Mouse (Mus musculus) midbrain, embryonic 13.5 days (tissue): ENCODE data around the gene Rbp7. TPM values are rescaled to one million over a fixed set of nuclear protein-coding genes. Genes with fewer than 3 reads are reported as not detected.
"Not testable (repeated sequence)": the region's sequence is repeated elsewhere in the genome, so short reads cannot be mapped to it uniquely, and the experiment has no call there.

Source experiments
- ATAC-seq: fragments of 200-750 bp; cut with Nextera tagmentation; 2 replicates; pipeline ENCODE4 v1.8.0; 2017; ENCODE audit warnings: mild to moderate bottlenecking, moderate TSS enrichment, moderate library complexity
- H3K27ac ChIP-seq: fragments of 300-500 bp; sonication (generic); 2 replicates; pipeline ENCODE4 v1.5.1; 2015; ENCODE audit warnings: inconsistent platforms, mild to moderate bottlenecking, moderate library complexity
- H3K27me3 ChIP-seq: fragments of 300-500 bp; sonication (generic); 2 replicates; pipeline ENCODE4 v1.6.1; 2015; ENCODE audit warnings: mild to moderate bottlenecking, inconsistent platforms
- H3K36me3 ChIP-seq: fragments of 300-500 bp; sonication (generic); 2 replicates; pipeline ENCODE4 v1.6.1; 2015; ENCODE audit warnings: mild to moderate bottlenecking, inconsistent platforms
- H3K4me1 ChIP-seq: fragments of 300-500 bp; sonication (generic); replicated peaks from 2 replicates; pipeline ENCODE4 v1.6.1; 2015; ENCODE audit warnings: inconsistent platforms
- H3K4me2 ChIP-seq: fragments of 300-500 bp; sonication (generic); replicated peaks from 2 replicates; pipeline ENCODE4 v1.6.1; 2015; ENCODE audit warnings: moderate library complexity, mild to moderate bottlenecking, inconsistent platforms
- H3K4me3 ChIP-seq: fragments of 300-500 bp; sonication (generic); replicated peaks from 2 replicates; pipeline ENCODE4 v1.5.1; 2015; ENCODE audit warnings: mild to moderate bottlenecking, inconsistent platforms
- H3K9ac ChIP-seq: fragments of 300-500 bp; sonication (generic); replicated peaks from 2 replicates; pipeline ENCODE4 v1.6.1; 2015; ENCODE audit warnings: mild to moderate bottlenecking, inconsistent platforms
- H3K9me3 ChIP-seq: fragments of 300-500 bp; sonication (generic); 2 replicates; pipeline ENCODE4 v1.6.1; 2016; ENCODE audit warnings: mild to moderate bottlenecking, inconsistent platforms
- WGBS: fragments of 180-500 bp; shearing (Covaris S2); methylation state at CpG from one replicate; pipeline ENCODE4 v1.1.7; 2015; 5-methylcytosine and 5-hydroxymethylcytosine counted together
- polyA plus RNA-seq: library from polyadenylated mRNA; unstranded; fragments of >200 nt; fragmentation: Nextera tagmentation; extraction: Ambion mirVana; gene quantifications from 2 replicates; pipeline ENCODE4 v1.2.1, GENCODE M21; 2015

The Rbp7 gene
- polyA plus RNA-seq, 1 experiment from 2014 or later, result not detected

- H3K4me1 ChIP-seq, result peaks cover 7% of the 10 kb centered on the region
- H3K4me3 ChIP-seq, result no peak overlapping the region
- H3K4me2 ChIP-seq, result no peak overlapping the region
- no peaks in the 10 kb centered on the region for H3K36me3 ChIP-seq
- H3K9ac ChIP-seq, result no peak overlapping the region
- WGBS, result 90% methylated on average over 3 of the region's 3 CpGs
- H3K27me3 ChIP-seq, result no peaks in the 10 kb centered on the region
- no peak for ATAC-seq
- H3K9me3 ChIP-seq, result no peaks in the 10 kb centered on the region
- no peak overlapping the region for H3K27ac ChIP-seq
These were observed 4.1 kb downstream of the Rbp7 start for GRCm38 (mm10) chr4:149450636-149451035.

GRCm38 (mm10) chr4:149446309-149446708 lies 8.5 kb downstream of the Rbp7 start:
- no peaks in the 10 kb centered on the region for H3K27me3 ChIP-seq
- H3K36me3 ChIP-seq, result no peaks in the 10 kb centered on the region
- peaks cover 16% of the 10 kb centered on the region for H3K4me1 ChIP-seq
- peak overlapping the region; percentile 94 for H3K27ac ChIP-seq
- peak overlapping the region; percentile 57 for H3K4me2 ChIP-seq
- no peak overlapping the region for H3K4me3 ChIP-seq
- ATAC-seq, result no peak
- H3K9ac ChIP-seq, result 0 out of 2 replicates have a peak overlapping the region, but pooled peaks have one; percentile 71
- H3K9me3 ChIP-seq, result no peaks in the 10 kb centered on the region
- 45% methylated on average over 1 of the region's 1 CpGs for WGBS

- Histone ChIP-seq H3K27me3 (no peaks in the 10 kb centered on the region), H3K9me3 (no peaks in the 10 kb centered on the region), H3K27ac (peak overlapping the region; percentile 94), H3K9ac (peak overlapping the region; percentile 71), H3K36me3 (no peaks in the 10 kb centered on the region), H3K4me1 (peaks cover 16% of the 10 kb centered on the region), H3K4me2 (peak overlapping the region; percentile 57), H3K4me3 (peak overlapping the region; percentile 33)
- peak; percentile 55 for ATAC-seq
- WGBS, result 2% methylated on average over 11 of the region's 11 CpGs
These were observed 8.9 kb downstream of the Rbp7 start for GRCm38 (mm10) chr4:149445868-149446267.

GRCm38 (mm10) chr4:149444964-149445701 lies 9.6 kb downstream of the Rbp7 start:
- peak overlapping the region; percentile 71 for H3K9ac ChIP-seq
- no peaks in the 10 kb centered on the region for H3K27me3 ChIP-seq
- no peaks in the 10 kb centered on the region for H3K9me3 ChIP-seq
- peak overlapping the region; percentile 94 for H3K27ac ChIP-seq
- peak overlapping the region; percentile 33 for H3K4me3 ChIP-seq
- ATAC-seq, result peak; percentile 99
- H3K4me1 ChIP-seq, result peaks cover 16% of the 10 kb centered on the region
- H3K36me3 ChIP-seq, result no peaks in the 10 kb centered on the region
- peak overlapping the region; percentile 57 for H3K4me2 ChIP-seq
- WGBS, result under 1% methylated on average over 36 of the region's 36 CpGs

- Histone ChIP-seq H3K27me3 (no peaks in the 10 kb centered on the region), H3K4me3 (no peak overlapping the region), H3K4me1 (peaks cover 16% of the 10 kb centered on the region), H3K27ac (peak overlapping the region; percentile 94), H3K9ac (peak overlapping the region; percentile 71), H3K9me3 (no peaks in the 10 kb centered on the region), H3K4me2 (peak overlapping the region; percentile 57), H3K36me3 (no peaks in the 10 kb centered on the region)
- WGBS, result 70% methylated on average over 1 of the region's 1 CpGs
- no peak for ATAC-seq
These were observed 10.3 kb downstream of the Rbp7 start for GRCm38 (mm10) chr4:149444465-149444864.

- Histone ChIP-seq H3K27ac (no peak overlapping the region), H3K36me3 (no peaks in the 10 kb centered on the region), H3K9me3 (no peaks in the 10 kb centered on the region), H3K4me3 (no peak overlapping the region), H3K4me1 (peaks cover 16% of the 10 kb centered on the region), H3K9ac (no peak overlapping the region), H3K27me3 (no peaks in the 10 kb centered on the region), H3K4me2 (no peak overlapping the region)
- no peak for ATAC-seq
- WGBS, result 73% methylated on average over 3 of the region's 3 CpGs
These were observed 12.3 kb downstream of the Rbp7 start for GRCm38 (mm10) chr4:149442436-149442835.

GRCm38 (mm10) chr4:149440576-149440975 lies 14.2 kb downstream of the Rbp7 start:
- ATAC-seq, result no peak
- Histone ChIP-seq H3K4me3 (no peak overlapping the region), H3K9me3 (no peaks in the 10 kb centered on the region), H3K9ac (no peak overlapping the region), H3K27ac (no peak overlapping the region), H3K36me3 (no peaks in the 10 kb centered on the region), H3K4me2 (no peak overlapping the region), H3K27me3 (no peaks in the 10 kb centered on the region), H3K4me1 (peaks cover 8% of the 10 kb centered on the region)
- WGBS, result 71% methylated on average over 8 of the region's 8 CpGs

- not testable (repeated sequence) for ATAC-seq, H3K9me3 ChIP-seq, H3K36me3 ChIP-seq, H3K4me1 ChIP-seq, H3K9ac ChIP-seq, H3K27ac ChIP-seq, H3K4me2 ChIP-seq, H3K4me3 ChIP-seq, H3K27me3 ChIP-seq
- 76% methylated on average over 1 of the region's 1 CpGs for WGBS
These were observed 22.9 kb downstream of the Rbp7 start for GRCm38 (mm10) chr4:149431887-149432286.

- no peaks in the 10 kb centered on the region for H3K9me3 ChIP-seq
- 82% methylated on average over 5 of the region's 5 CpGs for WGBS
- no peak overlapping the region for H3K27ac ChIP-seq
- H3K4me2 ChIP-seq, result no peak overlapping the region
- H3K36me3 ChIP-seq, result no peaks in the 10 kb centered on the region
- no peaks in the 10 kb centered on the region for H3K27me3 ChIP-seq
- no peak overlapping the region for H3K9ac ChIP-seq
- no peak overlapping the region for H3K4me3 ChIP-seq
- H3K4me1 ChIP-seq, result peaks cover 4% of the 10 kb centered on the region
- ATAC-seq, result no peak
These were observed 25.2 kb downstream of the Rbp7 start for GRCm38 (mm10) chr4:149429592-149429991.

GRCm38 (mm10) chr4:149426325-149427199 lies 28.2 kb downstream of the Rbp7 start, which contains the start of gene Ube4b:
TSS of gene Ube4b (minus strand) at chr4:149426749.
- Histone ChIP-seq H3K4me1 (peaks cover 31% of the 10 kb centered on the region), H3K4me3 (peak within 1 kb of the TSS; percentile 86), H3K9ac (peak within 1 kb of the TSS; percentile 95), H3K36me3 (no peaks in the 10 kb centered on the region), H3K4me2 (peak within 1 kb of the TSS; percentile 94), H3K27ac (peak within 1 kb of the TSS; percentile 99), H3K9me3 (no peaks in the 10 kb centered on the region), H3K27me3 (no peaks in the 10 kb centered on the region)
- 0% methylated on average over 49 of the region's 50 CpGs for WGBS
- ATAC-seq, result peak; percentile 97

GRCm38 (mm10) chr4:149425801-149426292 lies 28.9 kb downstream of the Rbp7 start:
- peak overlapping the region; percentile 86 for H3K4me3 ChIP-seq
- H3K9ac ChIP-seq, result peak overlapping the region; percentile 95
- peak overlapping the region; percentile 94 for H3K4me2 ChIP-seq
- peak overlapping the region; percentile 99 for H3K27ac ChIP-seq
- H3K9me3 ChIP-seq, result no peaks in the 10 kb centered on the region
- no peaks in the 10 kb centered on the region for H3K27me3 ChIP-seq
- H3K4me1 ChIP-seq, result peaks cover 38% of the 10 kb centered on the region
- under 1% methylated on average over 35 of the region's 35 CpGs for WGBS
- peak; percentile 83 for ATAC-seq
- no peaks in the 10 kb centered on the region for H3K36me3 ChIP-seq

- 0 out of 2 replicates have a peak overlapping the region, but pooled peaks have one; percentile 36 for H3K27ac ChIP-seq
- 1% methylated on average over 9 of the region's 9 CpGs for WGBS
These were observed 30.0 kb downstream of the Rbp7 start for GRCm38 (mm10) chr4:149424755-149425154.

More at GRCm38 (mm10) chr4:149424755-149425154, 30.0 kb downstream of the Rbp7 start:
- Histone ChIP-seq H3K4me3 (peak overlapping the region; percentile 86), H3K4me2 (peak overlapping the region; percentile 94), H3K4me1 (peaks cover 43% of the 10 kb centered on the region), H3K9ac (peak overlapping the region; percentile 95), H3K9me3 (no peaks in the 10 kb centered on the region), H3K27me3 (no peaks in the 10 kb centered on the region), H3K36me3 (no peaks in the 10 kb centered on the region)
- no peak for ATAC-seq
